Mouse (Mus musculus): ENCODE results near the gene Mtch1. TPM values are rescaled to one million over a fixed set of nuclear protein-coding genes. Genes with fewer than 3 reads are reported as not detected.

The Mtch1 gene
- polyA plus RNA-seq, 1 experiment from 2014 or later: 407 TPM

Other genes starting within 250 kb of the Mtch1 start
- 0.29 TPM in 1 of 2 replicates, not detected in the other for gene Rab44, start 233.8 kb downstream of the Mtch1 start, polyA plus RNA-seq (2016; fragmentation: Nextera tagmentation; extraction: Ambion mirVana)
- gene Cpne5, start 109.8 kb downstream of the Mtch1 start, polyA plus RNA-seq (2016; fragmentation: Nextera tagmentation; extraction: Ambion mirVana): 12.6 and 14.4 TPM in 2 replicates
- 124 and 129 TPM in 2 replicates for gene Ppil1, start 83.7 kb downstream of the Mtch1 start, polyA plus RNA-seq (2016; fragmentation: Nextera tagmentation; extraction: Ambion mirVana)
- 71.7 and 73.7 TPM in 2 replicates for gene BC004004, start 79.1 kb downstream of the Mtch1 start, polyA plus RNA-seq (2016; fragmentation: Nextera tagmentation; extraction: Ambion mirVana)
- 1.3 and 2.0 TPM in 2 replicates for gene Pi16, start 30.3 kb downstream of the Mtch1 start, polyA plus RNA-seq (2016; fragmentation: Nextera tagmentation; extraction: Ambion mirVana)
- 3.6 and 5.3 TPM in 2 replicates for gene Fgd2, start 13.0 kb upstream of the Mtch1 start, polyA plus RNA-seq (2016; fragmentation: Nextera tagmentation; extraction: Ambion mirVana)
- gene Pim1, start 142.8 kb upstream of the Mtch1 start, polyA plus RNA-seq (2016; fragmentation: Nextera tagmentation; extraction: Ambion mirVana): 16.8 and 16.9 TPM in 2 replicates
- gene Gm17657, start 201.7 kb upstream of the Mtch1 start, polyA plus RNA-seq (2016; fragmentation: Nextera tagmentation; extraction: Ambion mirVana): not detected in 2 replicates
- gene Tbc1d22b, start 201.9 kb upstream of the Mtch1 start, polyA plus RNA-seq (2016; fragmentation: Nextera tagmentation; extraction: Ambion mirVana): 24.1 and 28.0 TPM in 2 replicates
- 2.0 and 2.1 TPM in 2 replicates for gene Tmem217, start 204.5 kb upstream of the Mtch1 start, polyA plus RNA-seq (2016; fragmentation: Nextera tagmentation; extraction: Ambion mirVana)

Data from midbrain, embryonic 12.5 days (tissue).